Mouse (Mus musculus) E14TG2a.4 (cell line): Measurements from ENCODE around the gene Ttc7b.

ENCODE experiments used
- CTCF ChIP-seq: conservative IDR thresholded peaks from 2 replicates; pipeline ENCODE4 v1.5.1; 2014; ENCODE audit warnings: low read length
- POU5F1 ChIP-seq: IDR thresholded peaks from 2 replicates; pipeline ENCODE4 v1.6.1; 2014; ENCODE audit warnings: low read length, borderline replicate concordance

DNA sequence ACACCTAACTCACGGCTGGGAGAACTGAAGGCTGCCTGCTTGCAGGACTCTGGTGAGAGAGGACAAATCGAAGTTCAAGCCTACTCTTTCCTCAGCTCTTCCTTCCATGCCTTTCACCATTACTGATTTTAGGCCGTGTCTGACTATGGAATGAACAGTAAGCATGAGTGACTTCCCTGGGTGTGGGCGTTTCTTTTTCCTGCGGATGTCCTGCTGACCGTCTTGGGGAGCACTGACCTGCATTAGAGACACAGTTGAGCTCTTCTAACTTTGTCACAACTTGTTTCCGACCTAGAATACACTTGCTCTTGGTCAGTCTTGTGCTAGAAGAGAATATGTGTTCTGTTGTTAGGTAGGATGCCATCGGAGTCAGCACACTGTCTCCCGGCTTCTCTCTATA is 50.3 kb downstream of the Ttc7b start:
- no peak for TF ChIP-seq CTCF
- no peak for TF ChIP-seq POU5F1
